Mouse (Mus musculus) stomach, postnatal 0 days (tissue): ENCODE measurements at regions not wholly inside any gene's neighbourhood (a gene's known extent, or its start where the extent isn't known, plus 50 kb on each side); places are given as distances from the start of the nearest gene placed in this dataset.

Experiments used
- CTCF ChIP-seq: IDR thresholded peaks from 2 replicates; pipeline ENCODE4 v1.5.1; 2016; ENCODE audit warnings: antibody characterized with exemption, low read depth, mild to moderate bottlenecking, moderate library complexity
- EP300 ChIP-seq: optimal IDR thresholded peaks from 2 replicates; pipeline ENCODE3; 2016; ENCODE audit warnings: antibody characterized with exemption

- TF ChIP-seq CTCF = no peak
- no peak for TF ChIP-seq EP300
Observed at GRCm38 (mm10) chr8:8419360-8420330, 241.4 kb downstream of the Efnb2 start.
